In the genomic region with DNA sequence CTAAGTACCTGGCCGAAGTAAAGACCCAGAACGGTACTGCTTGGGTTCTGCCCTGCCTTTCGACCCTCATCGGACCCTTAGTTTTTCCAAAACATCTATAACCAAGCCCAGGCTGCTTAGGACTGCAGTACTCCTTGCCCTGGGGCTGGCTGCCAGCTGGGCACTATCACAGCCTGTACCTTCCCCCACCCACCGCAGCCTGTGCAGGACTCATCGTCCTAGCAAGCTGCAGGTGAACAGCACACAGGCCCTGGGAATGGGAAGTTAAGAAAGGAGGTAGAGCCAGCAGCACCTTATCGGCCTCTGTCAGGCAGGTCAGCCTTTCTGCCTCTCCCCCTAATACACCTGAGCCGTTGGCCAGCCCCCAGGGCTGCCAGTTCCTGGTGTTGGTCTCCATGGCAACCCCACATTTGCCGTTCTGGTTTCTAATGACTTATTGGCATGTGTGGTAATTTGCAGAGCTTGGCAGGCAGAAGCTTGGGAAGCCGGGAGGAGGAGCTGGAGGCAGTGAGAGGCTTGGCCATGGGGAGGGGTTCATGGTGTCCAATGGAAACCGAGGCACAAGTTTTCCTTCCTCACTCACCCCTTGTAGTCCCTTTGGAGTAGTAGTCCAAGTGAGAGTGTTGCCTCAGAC, we compare ENCODE assay signal across 11 mouse cellular contexts. TPM values are rescaled to one million over a fixed set of nuclear protein-coding genes. Genes with fewer than 3 reads are reported as not detected.
A peak's percentile ranks its signal among the peaks of the same experiment; 100 is the strongest.
DNase-seq lines count a peak whose midpoint lies in the region; ATAC-seq and TF ChIP-seq lines count a peak whose summit lies in the region.
"Had no signal": no experiment of that assay in that cellular context is flagged by ENCODE, and none has a peak within 500 bp of the region (broad histone marks: within the 10 kb centered on the region; RNA-seq: fewer than 3 reads in every experiment).

No protein-coding gene starts in this region.

- 60% methylated on average over 11 of the region's 11 CpGs for WGBS in hindbrain, embryonic 13.5 days
- WGBS in hindbrain, embryonic 11.5 days = 76% methylated on average over 11 of the region's 11 CpGs
- 57% methylated on average over 11 of the region's 11 CpGs for WGBS in forebrain, postnatal 0 days
- 67% methylated on average over 11 of the region's 11 CpGs for WGBS in kidney, embryonic 14.5 days

- peaks cover 34% of the 10 kb centered on the region for H3K4me1 ChIP-seq in hindbrain, embryonic 13.5 days (replicated peaks)
- H3K4me1 ChIP-seq in hindbrain, embryonic 11.5 days (replicated peaks; ENCODE audit: control insufficient read depth, insufficient read depth, low read length) = no peaks in the 10 kb centered on the region
- peaks cover 5% of the 10 kb centered on the region; the same call in 1 of the 2 replicates for H3K4me1 ChIP-seq in forebrain, postnatal 0 days (ENCODE audit: insufficient read depth)
- H3K4me1 ChIP-seq in kidney, embryonic 14.5 days (ENCODE audit: control insufficient read depth, insufficient read depth, low read length) = peaks cover 8% of the 10 kb centered on the region; the same call in 1 of the 2 replicates

- no peak for TF ChIP-seq CTCF in forebrain, postnatal 0 days (IDR thresholded peaks at IDR 0.05; ENCODE audit: low read depth)

- no peak overlapping the region for H3K4me2 ChIP-seq in hindbrain, embryonic 13.5 days
- no peak overlapping the region for H3K4me2 ChIP-seq in hindbrain, embryonic 11.5 days (replicated peaks; ENCODE audit: low read depth, low read length)
- no peak overlapping the region for H3K4me2 ChIP-seq in forebrain, postnatal 0 days (ENCODE audit: low read depth)
- H3K4me2 ChIP-seq in kidney, embryonic 14.5 days (replicated peaks; ENCODE audit: low read depth, low read length) = no peak overlapping the region

- H3K4me3 ChIP-seq in hindbrain, embryonic 13.5 days = no peak overlapping the region
- no peak overlapping the region for H3K4me3 ChIP-seq in hindbrain, embryonic 11.5 days (ENCODE audit: low read depth, low read length)
- no peak overlapping the region for H3K4me3 ChIP-seq in forebrain, postnatal 0 days (ENCODE audit: low read depth, low read length)
- no peak overlapping the region for H3K4me3 ChIP-seq in kidney, embryonic 14.5 days (ENCODE audit: low read length)

- no peaks in the 10 kb centered on the region for H3K27me3 ChIP-seq in hindbrain, embryonic 13.5 days
- no peaks in the 10 kb centered on the region for H3K27me3 ChIP-seq in hindbrain, embryonic 11.5 days (ENCODE audit: control insufficient read depth, insufficient read depth, low read length)
- no peaks in the 10 kb centered on the region for H3K27me3 ChIP-seq in forebrain, postnatal 0 days (ENCODE audit: insufficient read depth, low read length)
- H3K27me3 ChIP-seq in kidney, embryonic 14.5 days (ENCODE audit: control insufficient read depth, insufficient read depth, low read length) = no peaks in the 10 kb centered on the region

- ATAC-seq in hindbrain, embryonic 13.5 days (ENCODE audit: low FRiP score) = peak; percentile 53
- no peak for ATAC-seq in hindbrain, embryonic 11.5 days (ENCODE audit: low FRiP score)
- ATAC-seq in forebrain, postnatal 0 days = peak; percentile 39
- no peak for ATAC-seq in kidney, embryonic 14.5 days (ENCODE audit: low FRiP score, low TSS enrichment)
- ATAC-seq: CD4-positive, CD25-positive, alpha-beta regulatory T cell, adult 4 months had no signal

- H3K9me3 ChIP-seq in hindbrain, embryonic 13.5 days = no peaks in the 10 kb centered on the region
- H3K9me3 ChIP-seq in hindbrain, embryonic 11.5 days (ENCODE audit: control insufficient read depth, low read length) = no peaks in the 10 kb centered on the region
- H3K9me3 ChIP-seq in forebrain, postnatal 0 days (ENCODE audit: low read length) = no peaks in the 10 kb centered on the region
- no peaks in the 10 kb centered on the region for H3K9me3 ChIP-seq in kidney, embryonic 14.5 days (ENCODE audit: control insufficient read depth, low read length)

- peak overlapping the region; percentile 40; the same call in 1 of the 2 replicates for H3K27ac ChIP-seq in hindbrain, embryonic 13.5 days
- no peak overlapping the region for H3K27ac ChIP-seq in hindbrain, embryonic 11.5 days (ENCODE audit: low read depth, low read length)
- H3K27ac ChIP-seq in forebrain, postnatal 0 days (ENCODE audit: low read depth, low read length) = no peak overlapping the region
- no peak overlapping the region for H3K27ac ChIP-seq in kidney, embryonic 14.5 days (ENCODE audit: low read depth, low read length)

- no peak for DNase-seq in hindbrain, embryonic 11.5 days (ENCODE audit: low spot score)
- peak; percentile 6 for DNase-seq in ovary, adult 18-20 months (ENCODE audit: low spot score)
- DNase-seq in ovary, postnatal 14 days (ENCODE audit: low spot score) = no peak
- peak; percentile 42 for DNase-seq in forebrain, postnatal 0 days
- DNase-seq in kidney, adult 9 months = no peak
- DNase-seq in right cerebral cortex, adult 2 months (ENCODE audit: low spot score in 2 of 2) = no peak
- DNase-seq: thymus, adult 18-20 months had no signal

- no peaks in the 10 kb centered on the region for H3K36me3 ChIP-seq in hindbrain, embryonic 13.5 days
- no peaks in the 10 kb centered on the region for H3K36me3 ChIP-seq in hindbrain, embryonic 11.5 days (ENCODE audit: control insufficient read depth, insufficient read depth, low read length)
- H3K36me3 ChIP-seq in forebrain, postnatal 0 days (ENCODE audit: insufficient read depth) = peaks cover 37% of the 10 kb centered on the region
- no peaks in the 10 kb centered on the region for H3K36me3 ChIP-seq in kidney, embryonic 14.5 days (ENCODE audit: control insufficient read depth, insufficient read depth, low read length)

- no peak overlapping the region; the same call in 1 of the 2 replicates for H3K9ac ChIP-seq in hindbrain, embryonic 13.5 days
- H3K9ac ChIP-seq in hindbrain, embryonic 11.5 days (ENCODE audit: low read depth, low read length) = no peak overlapping the region
- no peak overlapping the region for H3K9ac ChIP-seq in forebrain, postnatal 0 days
- no peak overlapping the region for H3K9ac ChIP-seq in kidney, embryonic 14.5 days (ENCODE audit: low read depth, low read length)

RNA-seq across cellular contexts. Expression of a gene that starts 10.2 kb away (rescaled TPM):
- polyA plus RNA-seq in hindbrain, embryonic 13.5 days (2015; fragmentation: Nextera tagmentation; extraction: Ambion mirVana) = 27.2 and 28.5 TPM in 2 replicates
- polyA plus RNA-seq in hindbrain, embryonic 11.5 days (2014; fragmentation: Nextera tagmentation; extraction: Ambion mirVana) = 6.2 and 7.2 TPM in 2 replicates
- 31.6 and 44.6 TPM in 2 replicates for total RNA-seq in forebrain, postnatal 0 days (2014; rRNA removed)
- polyA plus RNA-seq in forebrain, postnatal 0 days (2015; fragmentation: Nextera tagmentation; extraction: Ambion mirVana) = 76.8 and 90.9 TPM in 2 replicates
- 2.4 and 4.1 TPM in 2 replicates for polyA plus RNA-seq in kidney, embryonic 14.5 days (2014; fragmentation: Nextera tagmentation; extraction: Ambion mirVana)
- total RNA-seq: granulocyte monocyte progenitor cell, adult 5-6 weeks had no signal
- polyA plus RNA-seq: CD4-positive, CD25-positive, alpha-beta regulatory T cell, adult 4 months had no signal

Comparison
In these comparisons a context has a peak if more than half of its experiments do, and no peak if none do; other contexts are left out.
1. ATAC-seq: peak in hindbrain, embryonic 13.5 days (single experiment) and forebrain, postnatal 0 days (single experiment); none in hindbrain, embryonic 11.5 days (single experiment) and kidney, embryonic 14.5 days (single experiment).
2. DNase-seq: peak in ovary, adult 18-20 months (single experiment) and forebrain, postnatal 0 days (single experiment); none in hindbrain, embryonic 11.5 days (single experiment), ovary, postnatal 14 days (single experiment), kidney, adult 9 months (single experiment) and right cerebral cortex, adult 2 months (0 of 2).